Mouse (Mus musculus): ENCODE measurements around the gene Nosip.

- no peak for TF ChIP-seq CTCF (conservative IDR thresholded peaks at IDR 0.05; ENCODE audit: insufficient read depth, insufficient read length, low read depth, low read length)
- TF ChIP-seq POLR2A (IDR thresholded peaks at IDR 0.05; ENCODE audit: low read depth, low read length), result no peak
Observed at GRCm38 (mm10) chr7:45090251-45090977, 28.2 kb downstream of the Nosip start.
